Comparison of ENCODE assay signal across 24 mouse cellular contexts in genomic region chr1:88429413-88429812, GRCm38 (mm10). TPM values are rescaled to one million over a fixed set of nuclear protein-coding genes. Genes with fewer than 3 reads are reported as not detected.
A peak's percentile ranks its signal among the peaks of the same experiment; 100 is the strongest.
DNase-seq lines count a peak whose midpoint lies in the region; ATAC-seq lines count a peak whose summit lies in the region.
"Had no signal": no experiment of that assay in that cellular context is flagged by ENCODE, and none has a peak within 500 bp of the region (broad histone marks: within the 10 kb centered on the region; RNA-seq: fewer than 3 reads in every experiment).

No protein-coding gene starts in this region.

- H3K27ac ChIP-seq in limb, embryonic 13.5 days = no peak overlapping the region
- no peak overlapping the region for H3K27ac ChIP-seq in limb, embryonic 10.5 days
- H3K27ac ChIP-seq in midbrain, embryonic 11.5 days (ENCODE audit: low read depth, low read length) = no peak overlapping the region
- H3K27ac ChIP-seq: forebrain, embryonic 10.5 days; heart, embryonic 13.5 days had no signal

- H3K4me3 ChIP-seq in limb, embryonic 13.5 days = no peak overlapping the region
- H3K4me3 ChIP-seq in limb, embryonic 10.5 days = no peak overlapping the region
- no peak overlapping the region for H3K4me3 ChIP-seq in midbrain, embryonic 11.5 days (ENCODE audit: low read depth, low read length)
- H3K4me3 ChIP-seq: forebrain, embryonic 10.5 days; heart, embryonic 13.5 days had no signal

- H3K27me3 ChIP-seq in limb, embryonic 13.5 days = peaks cover 12% of the 10 kb centered on the region; the same call in 1 of the 2 replicates
- H3K27me3 ChIP-seq in limb, embryonic 10.5 days (ENCODE audit: low read depth, poor library complexity, severe bottlenecking) = no peaks in the 10 kb centered on the region
- no peaks in the 10 kb centered on the region for H3K27me3 ChIP-seq in midbrain, embryonic 11.5 days (ENCODE audit: control insufficient read depth, insufficient read depth, low read length)
- H3K27me3 ChIP-seq: Patski had no signal

- peak; percentile 32 for DNase-seq in embryo, embryonic 10.5 days (ENCODE audit: low spot score)
- DNase-seq in embryo, embryonic 10 days (ENCODE audit: low spot score) = no peak
- DNase-seq in limb, embryonic 10.5 days (ENCODE audit: low spot score) = no peak
- no peak for DNase-seq in midbrain, embryonic 11.5 days (ENCODE audit: low spot score, missing footprints)
- peak; percentile 37 for DNase-seq in retina, embryonic 14.5 days (ENCODE audit: low spot score)
- DNase-seq in MN1 (ENCODE audit: low spot score) = no peak
- DNase-seq in kidney, adult 9 months = no peak
- DNase-seq: adrenal gland, adult 8-10 months; cerebellum, adult 9-11 months; gastrocnemius, postnatal 10 days; heart, adult 11 months; heart, postnatal 36 days; kidney, adult 8-10 months; liver; lung, postnatal 36 days; thymus, postnatal 25 days had no signal

- ATAC-seq in limb, embryonic 13.5 days (ENCODE audit: low FRiP score, low read depth) = peak; percentile 48; the same call in 1 of the 2 replicates
- peak; percentile 58; the same call in 1 of the 2 replicates for ATAC-seq in midbrain, embryonic 11.5 days (ENCODE audit: low FRiP score)
- ATAC-seq: inflammation-experienced regulatory T-cells, adult 6 months; Patski had no signal

- WGBS in limb, embryonic 13.5 days = 11% methylated on average over 1 of the region's 1 CpGs
- 15% methylated on average over 1 of the region's 1 CpGs for WGBS in limb, embryonic 10.5 days
- WGBS in midbrain, embryonic 11.5 days = 56% methylated on average over 1 of the region's 1 CpGs

- H3K36me3 ChIP-seq in limb, embryonic 13.5 days = no peaks in the 10 kb centered on the region
- no peaks in the 10 kb centered on the region for H3K36me3 ChIP-seq in limb, embryonic 10.5 days
- H3K36me3 ChIP-seq in midbrain, embryonic 11.5 days (ENCODE audit: control insufficient read depth, insufficient read depth, low read length) = no peaks in the 10 kb centered on the region
- H3K36me3 ChIP-seq: forebrain, embryonic 10.5 days; heart, embryonic 13.5 days had no signal

- no peak overlapping the region for H3K4me2 ChIP-seq in limb, embryonic 13.5 days (replicated peaks)
- no peak overlapping the region for H3K4me2 ChIP-seq in midbrain, embryonic 11.5 days
- H3K4me2 ChIP-seq: heart, embryonic 13.5 days had no signal

- no peaks in the 10 kb centered on the region for H3K9me3 ChIP-seq in limb, embryonic 13.5 days
- no peaks in the 10 kb centered on the region for H3K9me3 ChIP-seq in limb, embryonic 10.5 days (replicated peaks)
- no peaks in the 10 kb centered on the region for H3K9me3 ChIP-seq in midbrain, embryonic 11.5 days (ENCODE audit: control insufficient read depth, low read length)
- H3K9me3 ChIP-seq: forebrain, embryonic 10.5 days; heart, embryonic 13.5 days had no signal

- H3K9ac ChIP-seq in limb, embryonic 13.5 days = no peak overlapping the region
- H3K9ac ChIP-seq in midbrain, embryonic 11.5 days (ENCODE audit: low read length) = no peak overlapping the region
- H3K9ac ChIP-seq: heart, embryonic 13.5 days had no signal

- 0 out of 2 replicates have a peak, but pooled peaks cover 7% of the 10 kb centered on the region for H3K4me1 ChIP-seq in limb, embryonic 13.5 days
- peaks cover 5% of the 10 kb centered on the region; the same call in 1 of the 2 replicates for H3K4me1 ChIP-seq in limb, embryonic 10.5 days
- peaks cover 4% of the 10 kb centered on the region; the same call in 1 of the 2 replicates for H3K4me1 ChIP-seq in midbrain, embryonic 11.5 days (ENCODE audit: control insufficient read depth, insufficient read depth, low read length)

RNA-seq across cellular contexts. Expression of gene Spp2, which starts 22.7 kb away (rescaled TPM):
- polyA plus RNA-seq in limb, embryonic 13.5 days (2015; fragmentation: Nextera tagmentation; extraction: Ambion mirVana) = 0.54 TPM in 1 of 2 replicates, not detected in the other
- polyA plus RNA-seq in limb, embryonic 10.5 days (2016; fragmentation: Nextera tagmentation; extraction: Ambion mirVana) = not detected in 2 replicates
- polyA plus RNA-seq in midbrain, embryonic 11.5 days (2014; fragmentation: Nextera tagmentation; extraction: Ambion mirVana) = not detected in 2 replicates
- polyA plus RNA-seq: forebrain, embryonic 10.5 days; inflammation-experienced regulatory T-cells, adult 6 months; neural tube, embryonic 11.5 days; small intestine, adult 2 months; testis, adult 2 months had no signal

Comparison
In these comparisons a context has a peak if more than half of its experiments do, and no peak if none do; other contexts are left out.
1. DNase-seq: peak in embryo, embryonic 10.5 days (single experiment) and retina, embryonic 14.5 days (single experiment); none in embryo, embryonic 10 days (single experiment), limb, embryonic 10.5 days (single experiment), midbrain, embryonic 11.5 days (single experiment), MN1 (single experiment) and kidney, adult 9 months (single experiment).